In genomic region chr6:140528414-140528813, GRCm38 (mm10) we compare ENCODE assay signal across 23 mouse cellular contexts.
DNase-seq lines count a peak whose midpoint lies in the region; ATAC-seq and TF ChIP-seq lines count a peak whose summit lies in the region.
"Had no signal": no experiment of that assay in that cellular context is flagged by ENCODE, and none has a peak within 500 bp of the region (broad histone marks: within the 10 kb centered on the region; RNA-seq: fewer than 3 reads in every experiment).

No protein-coding gene starts in this region.

- no peak overlapping the region for H3K9ac ChIP-seq in liver, adult 2 months (ENCODE audit: low read depth, low read length)
- no peak overlapping the region for H3K9ac ChIP-seq in liver, postnatal 0 days (replicated peaks)
- no peak overlapping the region for H3K9ac ChIP-seq in liver, embryonic 15.5 days
- H3K9ac ChIP-seq: embryonic facial prominence, embryonic 13.5 days; embryonic facial prominence, embryonic 15.5 days; forebrain, embryonic 12.5 days had no signal

- no peak for TF ChIP-seq EP300 in liver, postnatal 0 days (IDR thresholded peaks at IDR 0.05; ENCODE audit: low read depth)

- no peak overlapping the region for H3K4me3 ChIP-seq in liver, adult 2 months (ENCODE audit: insufficient read depth, low read depth, low read length)
- no peak overlapping the region for H3K4me3 ChIP-seq in liver, postnatal 0 days (ENCODE audit: low read depth, low read length)
- H3K4me3 ChIP-seq in liver, embryonic 15.5 days (replicated peaks): no peak overlapping the region
- H3K4me3 ChIP-seq: embryonic facial prominence, embryonic 13.5 days; embryonic facial prominence, embryonic 15.5 days; erythroblast, embryonic 14.5 days; forebrain, embryonic 10.5 days; forebrain, embryonic 12.5 days had no signal

- H3K27ac ChIP-seq in liver, adult 2 months (replicated peaks; ENCODE audit: insufficient read depth, low read depth, low read length): no peak overlapping the region
- no peak overlapping the region for H3K27ac ChIP-seq in liver, postnatal 0 days (ENCODE audit: low read depth)
- H3K27ac ChIP-seq in liver, embryonic 15.5 days (replicated peaks): no peak overlapping the region
- H3K27ac ChIP-seq: embryonic facial prominence, embryonic 13.5 days; embryonic facial prominence, embryonic 15.5 days; forebrain, embryonic 10.5 days; forebrain, embryonic 12.5 days had no signal

- peaks cover 21% of the 10 kb centered on the region for H3K36me3 ChIP-seq in liver, adult 2 months (ENCODE audit: control insufficient read depth, insufficient read depth, low read length)
- no peaks in the 10 kb centered on the region; the same call in 1 of the 2 replicates for H3K36me3 ChIP-seq in liver, postnatal 0 days (replicated peaks; ENCODE audit: insufficient read depth, low read length)
- H3K36me3 ChIP-seq in liver, embryonic 15.5 days (replicated peaks): no peaks in the 10 kb centered on the region

- H3K4me1 ChIP-seq in liver, adult 2 months (ENCODE audit: control insufficient read depth, insufficient read depth, low read length): no peaks in the 10 kb centered on the region
- H3K4me1 ChIP-seq in liver, postnatal 0 days (ENCODE audit: insufficient read depth): no peaks in the 10 kb centered on the region
- H3K4me1 ChIP-seq in liver, embryonic 15.5 days (replicated peaks): no peaks in the 10 kb centered on the region
- H3K4me1 ChIP-seq: forebrain, embryonic 10.5 days; forebrain, embryonic 12.5 days had no signal

- WGBS in liver, adult 2 months: 51% methylated on average over 6 of the region's 6 CpGs
- 72% methylated on average over 6 of the region's 6 CpGs for WGBS in liver, postnatal 0 days (ENCODE audit: insufficient replicate concordance)
- WGBS in liver, embryonic 15.5 days (ENCODE audit: insufficient replicate concordance): 63% methylated on average over 6 of the region's 6 CpGs

- no peak; the same call in 1 of the 2 replicates for ATAC-seq in liver, postnatal 0 days
- peak; percentile 57; the same call in 1 of the 2 replicates for ATAC-seq in liver, embryonic 15.5 days (ENCODE audit: insufficient read depth)
- ATAC-seq: forebrain, embryonic 14.5 days had no signal

- no peaks in the 10 kb centered on the region; the same call in 1 of the 2 replicates for H3K79me2 ChIP-seq in liver, adult 2 months (ENCODE audit: control insufficient read depth, insufficient read depth, low read length)

- no peaks in the 10 kb centered on the region for H3K27me3 ChIP-seq in liver, adult 2 months (ENCODE audit: control insufficient read depth, insufficient read depth, low read length)
- H3K27me3 ChIP-seq in liver, postnatal 0 days (ENCODE audit: insufficient read depth, low read length): no peaks in the 10 kb centered on the region
- H3K27me3 ChIP-seq in liver, embryonic 15.5 days: no peaks in the 10 kb centered on the region
- H3K27me3 ChIP-seq: embryonic facial prominence, embryonic 13.5 days; embryonic facial prominence, embryonic 15.5 days; forebrain, embryonic 12.5 days had no signal

- no peak for TF ChIP-seq CTCF in liver, adult 2 months (IDR thresholded peaks at IDR 0.05; ENCODE audit: low read depth, low read length)
- no peak for TF ChIP-seq CTCF in liver, postnatal 0 days (IDR thresholded peaks at IDR 0.05; ENCODE audit: low read depth)

- no peak overlapping the region for H3K4me2 ChIP-seq in liver, postnatal 0 days (ENCODE audit: low read depth, low read length)
- H3K4me2 ChIP-seq in liver, embryonic 15.5 days: no peak overlapping the region
- H3K4me2 ChIP-seq: embryonic facial prominence, embryonic 13.5 days; embryonic facial prominence, embryonic 15.5 days; forebrain, embryonic 12.5 days had no signal

- peak; percentile 44 for DNase-seq in liver, adult 2 months (ENCODE audit: extremely low read depth, low read depth, low spot score)
- DNase-seq in liver, postnatal 0 days: no peak
- DNase-seq in liver: no peak
- DNase-seq in naive thymus-derived CD4-positive, alpha-beta T cell, adult 2 months (ENCODE audit: low read depth): peak; percentile 22
- DNase-seq in yolk sac, embryonic 10.5 days (ENCODE audit: low spot score): peak; percentile 48
- DNase-seq in spleen, postnatal 4 days (ENCODE audit: low spot score in 2 of 2): no peak
- DNase-seq: adrenal gland, adult 2 months; adrenal gland, postnatal 10 days; adrenal gland, postnatal 25 days; cerebellum, adult 11 months; cerebellum, adult 18-20 months; cerebellum, adult 8-10 months; cerebellum, adult 9-11 months; cerebellum, postnatal 14 days; cerebellum, postnatal 36 days; embryo, embryonic 11 days had no signal

- no peak for TF ChIP-seq POLR2A in liver, adult 2 months (IDR thresholded peaks at IDR 0.05; ENCODE audit: extremely low read depth, insufficient read depth, low read length)

- H3K9me3 ChIP-seq in liver, postnatal 0 days (ENCODE audit: low read length): no peaks in the 10 kb centered on the region
- H3K9me3 ChIP-seq in liver, embryonic 15.5 days (replicated peaks): no peaks in the 10 kb centered on the region
- H3K9me3 ChIP-seq: embryonic facial prominence, embryonic 13.5 days; embryonic facial prominence, embryonic 15.5 days; forebrain, embryonic 10.5 days; forebrain, embryonic 12.5 days had no signal

Comparison
In these comparisons a context has a peak if more than half of its experiments do, and no peak if none do; other contexts are left out.
1. DNase-seq: peak in liver, adult 2 months (single experiment), naive thymus-derived CD4-positive, alpha-beta T cell, adult 2 months (single experiment) and yolk sac, embryonic 10.5 days (single experiment); none in liver, postnatal 0 days (single experiment), liver (single experiment) and spleen, postnatal 4 days (0 of 2).